Mouse (Mus musculus) thymus, adult 2 months (tissue): ENCODE measurements around the gene Ehd1.

Experiments
- CTCF ChIP-seq: fragments of 200-500 bp; IDR thresholded peaks from 2 replicates; pipeline ENCODE4 v1.5.1; 2012; ENCODE audit warnings: mild to moderate bottlenecking, control low read depth, low read length, moderate library complexity, borderline replicate concordance; ENCODE audit not compliant: control insufficient read depth, poor library complexity, insufficient read depth; ENCODE audit errors: extremely low read depth
- POLR2A ChIP-seq: fragments of 200-500 bp; IDR thresholded peaks from 2 replicates; pipeline ENCODE4 v1.6.1; 2012; ENCODE audit warnings: mild to moderate bottlenecking, low read length, control low read depth, moderate library complexity; ENCODE audit not compliant: control insufficient read depth, poor library complexity, insufficient read depth; ENCODE audit errors: extremely low read depth

DNA sequence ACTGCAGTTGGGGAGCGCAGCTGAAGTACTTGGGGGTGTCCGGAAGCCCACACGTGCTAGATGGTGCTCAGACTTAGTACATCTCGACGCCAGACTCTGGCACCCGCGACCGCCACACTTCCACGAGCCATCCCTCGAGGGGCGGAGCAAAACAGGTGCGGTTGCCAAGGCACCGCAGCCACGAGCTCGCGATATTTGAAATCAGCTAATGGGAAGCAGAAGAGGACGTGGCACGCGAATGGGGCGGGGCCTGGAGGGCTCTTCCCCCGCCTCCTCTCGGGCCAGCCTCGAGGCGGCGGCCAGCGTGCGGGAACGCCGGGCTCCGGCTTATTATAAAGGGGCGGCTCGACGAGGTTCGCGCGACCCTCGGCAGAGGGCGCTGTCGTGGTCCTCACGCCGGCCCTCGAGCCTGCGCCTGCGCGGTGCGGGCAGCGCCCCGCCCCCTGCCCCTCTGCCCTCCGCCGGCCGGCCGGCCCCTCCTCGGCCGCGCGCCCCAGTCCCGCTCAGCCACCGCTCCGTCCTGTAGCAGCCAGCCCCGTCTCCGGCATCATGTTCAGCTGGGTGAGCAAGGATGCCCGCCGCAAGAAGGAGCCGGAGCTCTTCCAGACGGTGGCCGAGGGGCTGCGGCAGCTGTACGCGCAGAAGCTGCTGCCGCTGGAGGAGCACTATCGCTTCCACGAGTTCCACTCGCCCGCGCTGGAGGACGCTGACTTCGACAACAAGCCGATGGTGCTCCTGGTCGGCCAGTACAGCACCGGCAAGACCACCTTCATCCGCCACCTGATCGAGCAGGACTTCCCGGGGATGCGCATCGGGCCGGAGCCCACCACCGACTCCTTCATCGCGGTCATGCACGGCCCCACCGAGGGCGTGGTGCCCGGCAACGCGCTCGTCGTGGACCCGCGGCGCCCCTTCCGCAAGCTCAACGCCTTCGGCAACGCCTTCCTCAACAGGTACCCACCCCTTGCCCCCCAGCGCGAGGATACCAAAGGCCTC lies at the start of gene Ehd1:
- TF ChIP-seq CTCF, result peak; percentile 76; the same call in 1 of the 2 replicates
- 0 out of 2 replicates have a peak, but pooled peaks have one; percentile 16 for TF ChIP-seq POLR2A
